Mouse (Mus musculus) liver (tissue): ENCODE measurements around the gene Dgka.
A peak's percentile ranks its signal among the peaks of the same experiment; 100 is the strongest.
"Not testable (repeated sequence)": the region's sequence is repeated elsewhere in the genome, so short reads cannot be mapped to it uniquely, and the experiment has no call there.

Experiments
- DNase-seq: peaks from one replicate; pipeline ENCODE4 v3.0.0-alpha.2; 2020; ENCODE audit warnings: mixed read lengths

The Dgka gene

DNA sequence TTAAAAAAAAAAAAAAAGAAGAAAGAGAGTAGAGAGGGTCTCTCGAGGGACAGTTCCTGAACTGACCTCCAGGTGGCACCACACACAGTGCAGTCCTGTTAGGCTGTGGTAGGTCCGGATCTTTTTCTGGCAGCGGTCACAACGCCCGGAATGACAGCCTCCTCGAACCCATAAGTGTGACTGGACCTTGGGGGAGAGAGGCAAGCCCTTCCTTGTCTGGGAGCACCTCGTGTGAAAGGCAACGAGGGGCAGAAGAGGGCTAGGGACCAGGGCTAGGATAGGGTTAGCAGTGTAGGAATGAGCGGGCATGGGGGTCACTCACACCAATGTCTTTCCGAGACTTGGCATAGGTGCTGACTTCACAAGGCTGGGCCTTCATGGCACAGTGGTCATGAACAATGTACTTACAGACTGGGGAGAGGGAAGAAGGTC is 13.6 kb downstream of the Dgka start:
- peak; percentile 73 for DNase-seq

DNA sequence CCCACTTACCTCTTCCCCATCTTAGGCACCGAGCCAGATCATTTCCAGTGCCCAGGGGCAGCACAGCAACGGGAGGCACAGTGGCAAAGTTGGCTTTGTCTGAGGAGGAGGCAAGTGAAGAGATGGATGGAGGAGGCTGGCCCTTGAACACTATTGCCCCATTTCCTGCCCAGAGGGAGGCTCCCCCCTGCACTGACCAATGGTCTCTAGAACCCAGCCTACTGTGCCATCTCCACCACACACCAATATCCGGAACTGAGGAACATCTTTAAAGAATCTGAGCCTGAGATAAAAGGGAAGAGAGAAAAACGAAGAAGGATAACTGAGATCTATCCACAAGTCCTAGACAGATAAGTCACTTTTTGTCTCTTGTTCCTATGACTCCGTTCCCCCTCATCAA is 16.6 kb downstream of the Dgka start:
- no peak for DNase-seq

DNA sequence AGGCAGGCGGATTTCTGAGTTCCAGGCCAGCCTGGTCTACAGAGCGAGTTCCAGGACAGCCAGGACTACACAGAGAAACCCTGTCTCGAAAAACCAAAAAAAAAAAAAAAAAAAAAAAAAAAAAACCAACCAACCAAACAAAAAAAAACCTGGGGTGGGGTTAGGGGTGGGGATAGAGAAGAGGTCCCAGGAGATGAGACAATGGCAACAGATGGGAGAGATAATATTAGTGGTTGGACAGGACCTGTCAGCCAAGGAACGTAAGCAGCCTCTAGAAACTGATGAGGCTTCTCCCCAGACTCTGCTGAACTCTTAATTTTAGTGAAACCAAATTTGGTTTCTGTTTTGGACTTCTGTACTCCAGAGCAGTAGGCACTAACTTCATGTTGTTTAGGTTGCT is 19.2 kb downstream of the Dgka start:
- DNase-seq, result not testable (repeated sequence)

DNA sequence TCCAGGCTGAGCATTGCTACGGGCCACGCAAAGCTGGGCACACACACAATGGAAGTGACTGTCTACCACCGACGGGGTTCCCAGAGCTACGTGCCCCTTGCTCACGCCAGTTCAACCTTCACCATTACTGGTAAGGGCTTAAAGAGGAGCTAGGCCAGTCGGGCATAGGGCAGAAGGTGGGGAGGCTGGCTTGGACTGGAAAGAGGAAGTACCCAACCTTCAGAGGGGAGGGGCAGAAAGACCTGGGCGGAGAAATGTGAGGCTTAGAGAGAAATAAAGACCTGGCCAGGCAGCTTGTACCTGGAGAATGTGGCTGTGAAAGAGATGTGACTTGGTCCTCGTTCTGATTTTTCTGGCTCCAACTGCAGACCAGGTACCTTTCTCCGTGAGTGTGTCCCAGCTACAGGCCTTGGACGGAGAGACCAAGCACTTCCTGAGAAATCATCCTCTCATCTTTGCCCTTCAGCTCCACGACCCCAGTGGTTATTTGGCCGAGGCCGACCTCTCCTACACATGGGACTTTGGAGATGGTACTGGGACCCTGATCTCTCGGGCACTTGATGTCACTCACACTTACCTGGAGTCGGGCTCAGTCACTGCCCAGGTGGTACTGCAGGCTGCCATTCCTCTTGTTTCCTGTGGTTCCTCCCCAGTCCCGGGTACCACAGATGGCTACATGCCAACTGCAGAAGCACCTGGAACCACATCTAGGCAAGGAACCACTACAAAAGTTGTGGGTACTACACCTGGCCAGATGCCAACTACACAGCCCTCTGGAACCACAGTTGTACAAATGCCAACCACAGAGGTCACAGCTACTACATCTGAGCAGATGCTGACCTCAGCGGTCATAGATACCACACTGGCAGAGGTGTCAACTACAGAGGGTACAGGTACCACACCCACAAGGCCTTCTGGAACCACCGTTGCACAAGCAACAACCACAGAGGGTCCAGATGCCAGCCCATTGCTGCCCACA is 28.8 kb downstream of the Dgka start:
- DNase-seq, result no peak

DNA sequence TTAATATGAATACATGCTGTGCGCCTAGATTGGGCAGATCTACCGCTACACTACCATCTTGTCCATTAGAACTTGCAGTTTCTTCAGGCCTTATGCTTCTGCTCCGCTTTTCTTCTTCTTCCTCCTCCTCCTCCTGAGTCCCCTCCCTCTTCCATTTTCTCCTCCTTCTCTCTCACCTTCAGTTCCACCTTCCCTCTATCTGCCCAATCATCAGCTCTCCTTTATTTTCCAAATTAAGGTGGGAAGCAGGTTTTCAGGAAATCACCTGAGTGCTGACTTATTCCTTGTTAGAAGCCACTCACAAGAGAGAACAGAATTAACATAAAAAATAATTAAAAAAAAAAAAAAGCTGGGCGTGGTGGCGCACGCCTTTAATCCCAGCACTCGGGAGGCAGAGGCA is 33.3 kb downstream of the Dgka start:
- DNase-seq, result not testable (repeated sequence)

DNA sequence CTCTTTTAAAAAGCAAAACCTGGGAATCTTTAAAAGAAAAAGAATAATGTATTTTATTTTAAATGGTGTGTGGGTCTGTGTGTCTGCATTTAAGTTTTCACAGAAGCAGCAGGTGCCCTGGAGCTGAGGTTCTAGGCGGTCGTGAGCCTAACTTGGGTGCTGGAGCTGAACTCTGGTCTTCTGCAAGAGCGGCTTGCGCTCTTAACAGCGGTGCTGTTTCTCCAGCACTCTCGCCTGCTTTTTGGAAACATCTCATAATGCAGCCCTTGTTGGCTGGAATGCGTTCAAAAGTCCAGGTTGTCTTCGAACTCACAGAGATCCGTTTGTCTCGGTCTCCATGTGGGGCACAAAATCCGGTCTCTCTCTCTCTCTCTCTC is 39.4 kb downstream of the Dgka start:
- peak; percentile 15 for DNase-seq

DNA sequence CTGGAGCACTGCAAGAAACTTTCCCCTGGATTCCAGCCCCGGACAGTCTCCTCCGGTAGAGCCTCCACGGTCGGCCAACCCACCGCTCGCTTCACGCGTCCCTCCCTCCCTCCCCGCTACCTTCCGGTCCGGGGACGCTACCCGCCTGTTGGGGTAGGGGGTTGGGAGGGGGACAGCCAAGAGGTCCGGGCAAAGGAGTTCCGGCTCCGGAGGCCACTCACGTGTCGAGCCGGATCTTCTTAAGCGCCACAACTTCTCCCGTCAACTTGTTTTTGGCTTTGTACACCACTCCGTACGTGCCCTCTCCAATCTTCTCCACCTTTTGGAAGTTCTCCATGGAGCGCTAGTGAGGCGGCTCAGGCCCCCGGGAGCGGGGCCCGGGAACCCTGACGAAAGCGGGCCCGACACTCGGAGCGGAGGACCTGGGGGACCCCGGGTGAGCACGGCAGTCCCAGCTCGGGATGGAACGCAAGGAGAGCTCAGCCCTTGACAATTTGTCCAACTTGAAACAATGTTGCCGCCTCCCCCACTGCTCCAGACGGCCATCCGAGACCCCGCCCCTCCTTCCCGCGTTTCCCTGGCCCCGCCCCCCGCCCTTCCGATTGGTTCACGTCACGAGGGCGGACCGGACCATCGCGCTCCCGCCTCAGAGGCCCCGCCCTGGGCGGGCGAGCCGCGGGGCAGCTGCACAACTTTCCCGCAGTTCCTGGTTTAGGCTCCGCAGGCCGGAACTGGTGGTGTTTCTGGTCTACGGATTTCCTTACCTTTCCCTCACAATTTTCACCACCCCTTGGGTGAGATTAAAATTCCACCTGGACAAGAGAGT is 40.0 kb downstream of the Dgka start, which contains the start of gene Cdk2:
Gene Cdk2, minus strand, starts transcription at position 541 of the 826 bp plus-strand sequence.
- peak; percentile 97 for DNase-seq

DNA sequence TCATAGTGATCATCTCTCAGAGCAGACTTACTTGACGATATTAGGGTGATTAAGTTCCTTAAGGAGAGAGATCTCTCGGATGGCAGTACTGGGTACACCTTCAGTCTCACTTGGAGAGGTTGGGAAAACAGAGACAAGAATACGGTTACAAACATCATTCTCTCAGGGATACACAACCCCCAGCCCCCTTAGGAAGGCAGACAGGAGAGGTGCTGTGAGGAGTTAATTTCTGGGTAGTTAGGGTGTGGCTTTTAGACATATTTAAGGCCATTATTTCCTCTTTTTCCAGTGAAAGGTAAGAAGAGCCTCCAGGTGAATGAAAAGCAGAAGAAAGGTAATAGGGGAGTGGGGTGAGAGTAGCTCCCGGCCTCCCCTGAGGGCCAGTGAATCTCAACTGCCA is 40.8 kb downstream of the Dgka start, which contains the start of gene Pmel:
Gene Pmel, plus strand, starts transcription at position 301 of the 400 bp plus-strand sequence.
- DNase-seq, result no peak

DNA sequence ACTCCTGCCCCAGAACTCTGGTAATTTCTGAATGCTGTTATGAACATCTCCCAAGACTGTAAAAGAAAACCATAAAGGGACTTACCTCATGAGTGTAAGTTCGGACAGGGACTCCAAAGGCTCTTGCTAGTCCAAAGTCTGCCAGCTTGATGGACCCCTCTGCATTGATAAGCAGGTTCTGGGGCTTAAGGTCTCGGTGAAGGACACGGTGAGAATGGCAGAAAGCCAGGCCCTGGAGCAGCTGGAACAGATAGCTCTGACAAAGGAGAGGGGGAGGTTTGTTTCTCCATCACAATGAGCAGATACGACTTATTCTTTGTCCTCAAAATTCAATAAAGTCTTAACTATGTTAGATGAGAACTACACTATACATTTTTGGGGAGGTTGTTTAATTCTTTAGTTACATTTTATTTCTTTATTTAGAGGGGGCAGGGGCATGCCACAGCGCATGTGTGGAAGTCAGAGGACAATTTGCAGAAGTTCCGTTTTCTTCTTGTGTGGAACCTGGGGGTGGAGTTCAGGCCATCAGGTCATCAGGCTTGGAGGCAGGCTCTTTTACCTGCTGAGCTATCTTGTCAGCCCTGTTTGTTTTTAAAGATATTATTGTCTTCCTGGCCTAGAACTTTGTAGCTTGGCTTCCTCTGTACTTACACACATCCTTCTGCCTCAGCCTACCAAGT is 42.2 kb downstream of the Dgka start:
- no peak for DNase-seq

DNA sequence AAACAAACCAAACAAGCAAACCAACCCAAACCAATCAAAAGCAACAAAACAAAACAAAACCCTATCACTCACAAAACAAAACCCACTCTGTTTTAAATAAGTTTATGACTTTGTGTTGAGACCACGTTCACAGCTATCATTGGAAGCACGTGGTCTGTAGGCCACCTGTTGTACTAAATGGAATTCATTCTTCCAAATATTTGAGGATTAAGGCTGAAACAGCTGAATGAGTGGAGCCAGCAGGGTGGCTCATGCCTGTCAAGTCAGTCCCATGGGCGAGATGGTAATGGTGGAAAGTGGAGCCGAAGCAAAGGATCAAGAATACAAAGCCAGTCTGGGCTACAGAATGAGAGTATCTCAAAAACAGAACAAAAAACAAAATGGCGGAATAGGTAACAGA is 43.9 kb downstream of the Dgka start:
- DNase-seq, result no peak

DNA sequence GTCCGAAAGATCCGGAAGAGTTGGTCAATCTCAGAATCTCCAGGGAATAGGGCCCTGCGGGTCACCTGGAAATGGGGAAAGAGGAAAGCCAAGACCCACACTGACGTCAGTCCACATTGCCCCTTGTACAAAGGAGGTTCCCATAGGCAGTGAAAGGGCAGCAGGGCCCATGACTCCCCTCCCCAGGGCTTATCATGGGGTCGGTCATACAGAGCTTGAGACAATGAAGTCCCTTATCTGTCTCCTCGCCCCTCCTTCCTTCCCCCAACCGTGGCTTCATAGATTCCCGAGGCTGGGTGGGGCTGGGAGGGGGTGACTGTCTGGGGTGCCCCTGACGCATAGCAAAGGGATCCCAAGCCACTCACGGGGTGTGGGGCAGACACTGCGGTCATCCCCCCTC is 45.0 kb downstream of the Dgka start:
- DNase-seq, result peak; percentile 18

DNA sequence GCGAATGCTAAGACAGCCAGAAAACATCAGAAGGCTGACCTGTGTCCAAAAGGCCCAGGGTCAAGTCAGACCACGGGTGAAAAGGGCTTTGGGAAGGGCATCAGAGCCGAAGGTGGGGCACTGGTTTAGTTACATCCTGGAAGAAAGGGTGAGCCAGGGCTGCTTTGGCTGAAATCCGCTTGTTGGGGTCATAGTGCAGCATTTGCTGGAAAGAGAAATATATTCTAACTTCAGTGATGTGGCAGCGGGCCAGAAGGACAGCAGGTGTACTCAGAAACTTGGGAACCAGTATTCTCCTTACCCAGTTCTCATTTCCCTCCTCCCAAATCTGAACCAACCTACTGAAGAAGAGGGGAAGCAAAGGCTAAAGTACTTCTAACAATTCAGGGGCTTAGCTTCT is 45.6 kb downstream of the Dgka start:
- no peak for DNase-seq

DNA sequence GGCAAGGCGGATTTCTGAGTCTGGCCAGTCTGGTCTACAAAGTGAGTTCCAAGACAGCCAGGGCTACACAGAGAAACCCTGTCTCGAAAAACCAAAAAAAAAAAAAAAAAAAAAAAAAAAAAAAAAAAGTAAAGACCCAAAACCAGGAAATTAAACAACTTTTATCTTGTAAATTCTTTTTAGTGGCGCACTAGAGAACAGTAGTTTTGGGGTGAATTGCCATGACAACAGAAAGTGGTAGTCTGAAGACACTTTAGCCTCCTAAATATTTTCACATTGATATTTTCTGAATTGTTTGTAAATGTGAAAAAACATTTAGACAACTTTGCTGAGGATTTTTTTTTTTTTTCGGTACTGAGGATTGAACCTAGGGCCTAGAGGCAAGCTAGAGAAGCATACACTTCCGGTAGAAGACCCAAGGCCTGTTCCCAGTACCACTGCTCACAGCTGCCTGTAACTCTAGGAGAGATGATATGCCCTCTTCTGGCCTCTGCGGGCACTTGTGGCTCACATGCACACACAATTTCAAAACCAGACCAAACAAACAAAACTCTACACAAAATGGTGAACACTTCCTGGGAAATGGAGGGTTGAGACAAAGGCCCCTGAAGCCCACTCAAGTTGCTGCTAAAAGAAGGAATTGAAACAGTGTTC is 47.5 kb downstream of the Dgka start:
- no peak for DNase-seq

DNA sequence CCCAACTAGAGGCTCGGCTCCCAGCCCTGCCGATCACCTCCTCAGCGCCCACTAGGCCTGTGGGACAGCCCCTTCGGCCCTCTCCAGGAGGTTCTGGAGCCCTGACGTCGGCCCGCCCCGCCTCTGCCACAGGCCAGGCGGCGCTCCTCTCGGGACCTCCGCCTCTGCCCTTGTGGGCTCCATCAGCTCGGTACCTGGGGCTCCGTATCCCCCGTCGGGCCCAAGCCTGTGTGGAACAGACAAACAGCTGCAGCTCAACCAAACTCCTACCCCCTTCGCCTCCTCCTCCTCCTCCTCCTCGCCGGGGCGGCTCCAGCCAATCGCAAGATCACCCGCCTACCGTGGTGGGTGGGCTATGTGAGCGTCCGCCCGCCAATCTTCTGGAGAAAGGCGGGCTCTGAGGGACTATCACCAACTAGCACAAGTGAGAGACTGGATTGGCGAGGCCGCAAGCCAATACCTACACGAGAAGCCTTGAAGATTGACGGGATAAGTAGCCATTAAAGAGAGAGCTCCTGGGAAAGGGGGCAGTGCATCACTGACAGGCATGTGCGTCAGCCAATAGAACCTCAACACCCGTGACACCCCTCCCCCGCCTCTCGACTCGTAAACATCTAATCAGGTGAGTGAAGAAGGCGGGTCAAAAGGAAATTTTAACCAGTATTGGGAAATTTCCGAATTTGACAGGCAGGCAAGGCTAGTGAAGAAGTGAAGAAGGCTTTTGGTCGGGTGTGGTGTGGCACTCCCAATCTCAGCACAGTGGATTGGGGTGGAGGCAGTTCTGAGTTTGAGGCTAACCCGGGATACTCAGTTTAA is 48.5 kb downstream of the Dgka start, which contains the start of gene Rab5b:
Gene Rab5b, minus strand, starts transcription at position 273 of the 816 bp plus-strand sequence.
- DNase-seq, result peak; percentile 98

DNA sequence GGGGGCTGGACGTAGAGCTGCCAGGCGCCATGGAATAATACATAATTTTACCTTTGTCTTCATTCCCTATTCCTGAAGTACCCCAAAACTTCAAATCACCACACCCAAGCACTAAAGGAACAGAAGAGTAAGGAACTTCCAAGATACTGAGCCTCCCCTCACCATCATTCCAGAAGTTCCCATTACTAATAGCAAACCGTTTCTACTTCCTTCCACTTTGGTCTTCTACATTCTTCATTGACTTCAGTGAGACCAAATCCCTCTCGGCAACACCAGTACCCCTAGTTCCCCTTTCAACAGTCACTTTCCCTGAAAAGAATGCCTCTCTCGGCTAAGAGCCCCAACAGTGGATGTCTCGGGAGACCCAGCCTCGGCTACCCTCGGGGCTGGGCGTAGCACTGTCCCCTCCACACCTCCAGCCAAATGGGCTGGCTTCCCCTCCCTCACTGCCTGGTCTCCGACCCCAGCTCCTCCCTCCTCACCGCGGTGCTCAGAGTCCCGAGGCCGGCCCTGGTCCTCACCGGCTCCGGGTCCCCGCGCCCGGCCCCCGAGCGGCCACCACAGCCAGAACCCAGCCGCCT is 49.2 kb downstream of the Dgka start:
- DNase-seq, result no peak

DNA sequence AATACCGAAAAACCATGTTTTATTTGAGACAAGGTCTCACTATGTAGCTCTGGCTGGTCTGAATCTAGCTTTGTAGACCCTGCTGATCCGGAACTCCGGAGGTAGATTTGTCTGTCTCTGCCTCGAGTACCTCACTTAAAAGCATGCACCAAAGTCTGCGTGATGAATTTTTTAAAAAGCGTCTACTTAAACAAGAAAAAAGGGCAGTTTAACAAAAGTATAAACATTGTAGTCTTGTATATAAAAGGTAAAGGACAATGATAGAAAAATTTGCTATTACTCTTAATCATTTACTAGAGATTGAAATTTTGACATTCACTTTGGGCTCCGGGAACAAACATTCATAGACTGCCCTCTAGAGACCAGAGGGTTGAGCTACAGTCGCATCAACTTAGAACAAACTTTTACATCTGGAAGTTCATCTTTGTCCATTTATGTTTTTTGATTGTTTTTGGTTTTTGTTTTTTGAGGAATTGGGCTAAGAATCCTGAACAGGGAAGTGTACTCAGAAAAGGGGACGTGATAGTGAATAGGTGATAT is 70.1 kb downstream of the Dgka start:
- no peak for DNase-seq

DNA sequence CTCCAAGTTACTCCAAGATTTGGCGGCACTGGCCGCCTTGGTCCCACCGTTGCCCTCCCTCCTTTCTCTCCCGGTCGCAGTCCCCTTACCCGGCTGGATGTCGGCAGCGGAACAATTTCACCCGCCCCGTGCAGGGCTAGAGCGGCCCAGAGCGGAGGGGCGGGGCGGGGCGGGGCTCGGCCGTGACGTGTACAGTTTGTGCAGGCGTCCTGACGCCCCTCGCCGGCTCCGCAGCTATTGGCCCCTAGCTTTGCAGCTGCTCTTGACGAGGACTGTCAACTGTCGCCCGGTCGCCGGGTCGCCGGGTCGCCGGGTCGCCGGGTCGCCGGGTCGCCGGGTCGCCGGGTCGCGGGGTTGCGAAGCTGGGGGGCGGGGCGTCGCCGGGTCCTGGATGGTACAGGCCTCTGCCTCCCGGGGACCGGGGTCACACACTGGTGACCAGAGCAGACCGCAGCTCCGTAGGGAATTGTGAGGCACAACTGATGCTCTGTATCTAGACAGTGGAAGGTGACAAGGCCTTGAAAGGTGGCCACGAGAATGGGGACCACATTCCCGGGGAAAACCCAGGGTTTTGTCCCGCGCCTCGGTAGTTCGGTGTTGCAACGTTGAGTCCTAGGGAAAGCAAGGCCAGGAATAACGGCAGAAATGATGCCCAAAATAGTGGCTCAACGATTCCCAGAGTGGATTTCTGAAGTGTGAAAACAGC is 70.7 kb downstream of the Dgka start, which contains the start of gene Suox:
Gene Suox, minus strand, starts transcription at position 311 of the 706 bp plus-strand sequence.
- DNase-seq, result peak; percentile 93

DNA sequence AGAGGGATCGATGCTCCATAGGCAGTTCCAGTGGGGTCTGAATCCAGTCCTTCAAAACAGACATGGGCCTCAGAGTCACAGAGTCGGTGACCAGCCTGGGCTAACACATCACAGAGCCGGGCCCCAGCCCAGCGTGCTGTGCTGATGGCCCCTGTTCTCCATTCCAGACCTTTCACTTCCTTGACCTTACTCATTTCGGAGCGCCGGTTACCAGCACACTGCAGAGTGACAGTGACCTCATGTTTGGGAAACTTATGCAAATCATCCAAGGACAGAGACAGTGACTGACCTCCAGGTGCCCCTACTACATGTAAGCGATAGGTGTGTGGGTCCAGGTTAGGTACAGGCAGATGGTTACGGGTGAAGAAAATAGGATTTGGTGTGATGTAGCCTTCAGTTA is 73.5 kb downstream of the Dgka start:
- no peak for DNase-seq
